Mouse (Mus musculus) liver, adult 2 months (tissue): ENCODE data around the gene Bcl11b.

Experiments
- CTCF ChIP-seq: fragments of 200-500 bp; IDR thresholded peaks from 2 replicates; pipeline ENCODE4 v1.5.1; 2011; ENCODE audit warnings: low read depth, low read length, control low read depth
- POLR2A ChIP-seq: fragments of 200-500 bp; IDR thresholded peaks from 2 replicates; pipeline ENCODE4 v1.6.1; 2011; ENCODE audit warnings: low read length, control low read depth; ENCODE audit not compliant: insufficient read depth; ENCODE audit errors: extremely low read depth

GRCm38 (mm10) chr12:107934831-107935437, 68.5 kb downstream of the Bcl11b start:
- TF ChIP-seq CTCF (no peak), POLR2A (no peak)
